Mouse (Mus musculus) heart, adult 11 months (tissue): ENCODE measurements around the gene Mfsd14a.
A peak's percentile ranks its signal among the peaks of the same experiment; 100 is the strongest.

Source experiments
- DNase-seq: peaks from one replicate; pipeline ENCODE4 v3.0.0; 2022

The Mfsd14a gene

DNA sequence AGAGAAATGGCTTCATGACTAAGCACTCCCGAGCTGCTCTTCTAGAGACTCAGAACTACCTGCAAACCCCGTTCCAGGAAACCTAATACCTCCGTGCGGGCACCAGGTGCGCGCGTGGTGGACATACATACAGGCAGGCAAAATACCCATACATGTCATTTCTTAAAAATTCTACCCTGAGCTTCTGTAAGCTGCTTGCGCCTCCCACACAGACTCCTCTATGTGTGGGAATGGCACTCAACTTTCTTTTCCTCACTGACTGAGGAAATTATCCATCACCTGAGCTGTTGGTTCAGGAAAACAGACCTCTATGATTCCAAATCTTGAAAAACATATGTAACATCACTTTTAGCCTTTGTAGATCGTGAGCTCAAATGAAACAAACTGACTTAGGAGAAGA, 11.8 kb downstream of the Mfsd14a start:
- peak; percentile 46 for DNase-seq

DNA sequence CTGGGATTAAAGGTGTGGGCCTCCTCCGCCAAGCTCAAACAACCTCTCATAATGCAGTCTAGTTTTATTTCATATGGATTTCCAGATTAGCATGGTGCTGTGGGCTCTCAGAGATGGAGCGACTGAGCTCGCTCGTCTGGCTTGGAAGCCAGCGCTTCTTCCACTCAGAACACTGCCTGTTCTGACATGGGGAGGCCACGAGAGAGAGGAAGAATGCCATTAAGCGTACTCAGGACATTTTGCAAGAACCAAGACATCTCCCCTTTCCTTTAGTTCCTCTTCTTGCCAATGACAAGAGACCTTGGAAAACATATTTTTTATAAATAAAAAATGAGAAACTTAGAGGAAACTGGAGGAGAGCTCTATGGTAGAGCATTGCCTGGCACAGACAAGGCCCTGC, 13.7 kb downstream of the Mfsd14a start:
- peak; percentile 66 for DNase-seq

- DNase-seq: peak; percentile 58
Measured at GRCm38 (mm10) chr3:116646387-116646786, 16.1 kb downstream of the Mfsd14a start.

DNA sequence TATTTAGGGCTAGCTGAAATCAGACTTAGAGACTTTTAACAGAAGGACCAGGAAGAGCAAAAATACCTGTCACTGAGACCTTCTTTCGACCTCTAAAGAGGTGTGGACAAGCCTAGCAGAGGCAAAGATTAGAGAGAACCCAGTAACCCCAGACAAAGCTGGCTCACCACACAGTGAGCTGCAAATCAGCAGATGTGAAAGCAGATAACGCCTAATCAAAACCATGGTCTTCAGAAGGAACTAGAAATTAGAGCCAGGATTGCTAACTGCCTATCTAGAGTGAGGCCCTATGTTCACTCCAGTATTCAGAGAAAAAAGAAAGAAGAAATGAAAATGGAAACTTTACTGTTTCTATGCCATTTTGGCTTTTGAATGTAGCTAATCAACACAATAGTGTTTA, 20.1 kb downstream of the Mfsd14a start:
- DNase-seq: no peak

DNA sequence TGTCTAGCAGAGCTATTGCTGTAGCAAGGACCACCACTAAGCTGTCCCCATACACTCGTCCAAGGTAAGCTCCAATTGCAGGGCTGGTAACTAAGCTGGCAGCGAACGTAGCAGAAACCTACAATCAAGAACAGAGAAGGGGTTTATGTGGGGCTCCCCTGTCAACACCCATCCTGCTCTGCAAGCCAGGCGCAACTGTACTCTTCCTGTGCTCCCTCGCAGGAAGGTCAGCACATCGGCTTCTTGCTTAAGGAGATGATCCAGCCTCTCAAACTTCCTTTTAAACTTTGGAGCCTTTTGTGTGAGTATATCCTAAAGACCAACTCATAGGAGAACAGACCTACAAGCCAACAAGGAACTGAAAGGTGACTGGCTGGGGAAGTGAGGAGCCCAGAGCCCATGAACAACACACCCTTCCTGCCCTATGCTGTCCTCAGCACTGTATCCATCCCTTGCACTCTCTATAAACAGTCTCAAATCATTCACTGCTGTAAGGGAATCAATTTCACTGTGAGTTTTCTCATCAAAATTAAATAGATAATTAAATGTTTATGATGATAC, 20.6 kb downstream of the Mfsd14a start:
- DNase-seq: peak; percentile 93

DNA sequence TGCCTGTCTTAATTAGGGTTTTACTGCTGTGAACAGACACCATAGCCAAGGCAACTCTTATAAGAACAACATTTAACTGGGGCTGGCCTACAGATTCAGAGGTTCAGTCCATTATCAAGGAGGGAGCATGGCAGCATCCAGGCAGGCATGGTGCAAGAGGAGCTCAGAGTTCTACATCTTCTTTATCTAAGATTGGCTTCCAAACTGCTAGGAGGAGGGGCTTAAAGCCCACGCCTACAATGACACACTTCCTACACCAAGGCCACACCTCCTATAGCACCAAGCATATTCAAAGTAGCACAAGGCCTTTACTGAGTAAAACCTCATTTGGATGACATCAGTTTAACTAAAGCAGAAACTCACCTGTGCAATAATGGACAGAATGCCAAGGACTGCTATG, 22.5 kb downstream of the Mfsd14a start:
- peak; percentile 70 for DNase-seq

DNA sequence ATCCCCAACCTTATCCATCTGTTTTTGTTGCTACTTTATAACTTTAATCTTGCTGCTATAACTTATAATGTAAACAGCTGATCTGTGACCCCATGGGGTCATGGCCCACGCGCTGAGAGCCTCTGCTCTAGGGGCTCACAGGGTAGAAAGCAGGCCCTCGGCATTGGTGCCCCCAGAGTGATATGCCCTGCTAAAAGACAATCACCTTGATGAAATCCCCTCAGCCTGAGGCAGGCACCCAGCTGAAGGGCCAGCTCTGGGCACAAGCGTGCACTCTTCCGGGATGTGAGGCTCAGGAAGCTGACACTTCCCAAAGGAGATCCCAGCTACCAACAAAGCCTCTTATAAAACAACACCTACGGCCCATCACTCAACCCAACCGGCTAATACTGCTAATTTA, 23.9 kb downstream of the Mfsd14a start:
- DNase-seq: peak; percentile 91

- DNase-seq: no peak
Measured at GRCm38 (mm10) chr3:116637693-116638476, 24.6 kb downstream of the Mfsd14a start.

- peak; percentile 82 for DNase-seq
Measured at GRCm38 (mm10) chr3:116635799-116636198, 26.7 kb downstream of the Mfsd14a start.

- peak; percentile 82 for DNase-seq
Measured at GRCm38 (mm10) chr3:116634853-116635252, 27.6 kb downstream of the Mfsd14a start.

DNA sequence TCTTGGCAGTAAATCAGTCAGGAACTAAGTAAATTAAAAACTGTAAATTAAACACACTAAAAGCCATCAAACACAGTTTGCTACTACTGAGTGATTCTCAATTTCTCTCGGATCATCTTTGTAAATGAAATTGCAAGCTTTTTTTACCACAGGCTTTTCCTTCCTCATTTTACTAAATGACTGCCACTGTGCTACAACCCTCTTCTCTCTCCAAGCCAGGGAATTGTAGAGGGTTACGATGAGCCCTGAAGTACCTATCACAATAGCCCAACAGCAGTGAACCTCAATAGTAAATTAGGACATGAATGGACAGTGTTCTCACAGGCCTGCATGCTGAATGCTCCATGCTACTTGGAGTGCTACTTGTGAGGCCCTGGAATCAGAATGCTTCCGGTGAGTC, 28.4 kb downstream of the Mfsd14a start:
- DNase-seq: no peak

GRCm38 (mm10) chr3:116632971-116633370, 29.5 kb downstream of the Mfsd14a start:
- no peak for DNase-seq

GRCm38 (mm10) chr3:116631459-116631858, 31.0 kb downstream of the Mfsd14a start:
- no peak for DNase-seq

- DNase-seq: peak; percentile 64
Measured at GRCm38 (mm10) chr3:116622641-116623040, 39.8 kb downstream of the Mfsd14a start.

GRCm38 (mm10) chr3:116620636-116621370, 41.7 kb downstream of the Mfsd14a start:
- no peak for DNase-seq

DNA sequence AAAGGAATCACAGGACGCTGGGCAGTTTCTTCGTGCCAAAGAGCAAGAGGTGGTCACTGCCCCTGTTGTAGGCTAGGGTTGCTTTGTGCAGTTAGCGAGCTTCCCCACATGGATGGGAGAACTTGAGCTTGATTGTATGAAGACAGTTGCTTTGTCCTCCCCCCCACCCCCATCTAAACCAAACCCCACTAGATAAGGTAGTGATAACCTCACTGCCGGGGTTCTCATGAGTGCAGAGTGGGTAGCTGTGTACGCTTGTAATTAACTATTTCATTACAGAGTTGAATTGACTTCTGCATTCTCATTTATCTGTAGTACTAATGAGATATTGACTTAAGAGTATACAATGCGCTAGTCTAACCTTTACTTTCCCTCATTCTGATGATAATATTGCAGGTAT, 43.6 kb downstream of the Mfsd14a start:
- peak; percentile 8 for DNase-seq

GRCm38 (mm10) chr3:116615318-116616068, 47.0 kb downstream of the Mfsd14a start:
- DNase-seq: no peak

DNA sequence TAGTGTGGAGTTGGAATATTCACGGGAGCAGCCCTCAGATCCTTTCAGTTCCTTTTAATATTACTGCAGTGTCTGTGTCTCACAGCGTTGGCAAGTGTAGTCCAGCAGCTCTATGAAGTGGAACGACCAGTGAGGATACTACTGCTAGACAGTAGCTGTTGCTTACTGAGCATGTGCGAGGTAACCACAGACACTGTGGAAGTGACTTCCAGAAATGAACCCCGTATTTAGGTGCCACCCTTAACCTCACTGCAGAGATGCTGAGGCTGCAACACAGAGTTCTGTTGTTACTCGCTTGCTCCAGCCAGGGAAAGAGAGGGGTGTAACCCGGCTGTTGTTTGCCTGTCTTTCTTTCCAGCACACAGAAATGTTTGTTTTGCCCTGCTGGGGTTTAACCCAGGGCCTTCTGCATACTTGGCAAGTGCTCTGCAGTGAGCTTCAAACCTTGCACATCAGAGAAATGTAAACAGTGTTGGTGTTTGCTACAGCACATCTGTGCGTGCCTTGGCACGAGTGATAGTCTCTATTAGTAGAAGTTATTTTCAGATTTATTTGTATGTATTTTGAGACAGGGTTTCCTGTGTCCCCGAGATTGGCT, 48.1 kb downstream of the Mfsd14a start, which contains the start of gene Trmt13:
Gene Trmt13 (minus strand): TSS at position 293 of the 598 bp plus-strand sequence.
- DNase-seq: peak; percentile 94

- no peak for DNase-seq
Measured at GRCm38 (mm10) chr3:116604570-116604969, 57.9 kb downstream of the Mfsd14a start.

DNA sequence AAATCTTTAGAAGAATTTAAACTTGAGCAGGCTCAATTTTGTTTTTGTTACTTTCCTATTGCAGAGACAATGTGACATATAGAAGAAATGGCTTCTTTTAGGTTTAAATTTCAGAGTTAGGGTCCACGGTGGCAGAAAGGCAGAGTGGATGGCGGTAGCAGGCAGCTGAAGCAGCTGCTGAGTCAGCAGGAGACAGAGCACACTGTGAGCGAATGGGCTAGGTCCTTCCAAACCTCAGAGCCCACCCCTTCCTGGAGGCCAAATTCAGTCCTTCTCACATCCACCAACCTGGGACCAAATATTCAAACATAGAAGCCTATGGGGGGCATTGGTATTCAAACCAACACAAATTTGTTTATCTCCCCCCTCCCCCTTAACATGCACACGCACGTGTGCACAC, 60.7 kb downstream of the Mfsd14a start:
- DNase-seq: no peak

- DNase-seq: no peak
Measured at GRCm38 (mm10) chr3:116601005-116601404, 61.5 kb downstream of the Mfsd14a start.

GRCm38 (mm10) chr3:116599705-116600104, 62.8 kb downstream of the Mfsd14a start:
- DNase-seq: no peak

- no peak for DNase-seq
Measured at GRCm38 (mm10) chr3:116595603-116595991, 66.9 kb downstream of the Mfsd14a start.
